Mouse (Mus musculus) spleen, postnatal 36 days (tissue): ENCODE results near the gene Uchl5.

Experiments used
- DNase-seq, 2 experiments: peaks; one replicate each; pipeline ENCODE4 v3.0.0; 2022; ENCODE audit warnings: low spot score in 2 of 2, mixed read lengths in 1 of 2

The Uchl5 gene

GRCm38 (mm10) chr1:143776446-143777411 lies at the start of gene Uchl5, which contains the start of gene Trove2:
Gene Uchl5, plus strand, starts transcription at chr1:143777272.
Gene Trove2, minus strand, starts transcription at chr1:143777068.
- peak; percentile 98 for DNase-seq

GRCm38 (mm10) chr1:143727701-143728445 lies 49.2 kb upstream of the Uchl5 start:
- no peak for DNase-seq

- DNase-seq: peak in 1 of 2 experiments; percentile 11
Observed at GRCm38 (mm10) chr1:143730899-143731298, 46.2 kb upstream of the Uchl5 start.

GRCm38 (mm10) chr1:143731691-143732090 lies 45.4 kb upstream of the Uchl5 start:
- DNase-seq: no peak

- DNase-seq: no peak
Observed at GRCm38 (mm10) chr1:143733914-143734410, 43.1 kb upstream of the Uchl5 start.

- peak in 1 of 2 experiments; percentile 9 for DNase-seq
Observed at GRCm38 (mm10) chr1:143738811-143739210, 38.3 kb upstream of the Uchl5 start.

GRCm38 (mm10) chr1:143739361-143740350 lies 37.4 kb upstream of the Uchl5 start:
- DNase-seq: peak; percentile 90 to 92

GRCm38 (mm10) chr1:143740581-143740980 lies 36.5 kb upstream of the Uchl5 start:
- DNase-seq: no peak

GRCm38 (mm10) chr1:143741331-143741730 lies 35.7 kb upstream of the Uchl5 start:
- DNase-seq: no peak

GRCm38 (mm10) chr1:143742186-143742585 lies 34.9 kb upstream of the Uchl5 start:
- DNase-seq: no peak

GRCm38 (mm10) chr1:143745871-143746270 lies 31.2 kb upstream of the Uchl5 start:
- no peak for DNase-seq

GRCm38 (mm10) chr1:143762159-143762558 lies 14.9 kb upstream of the Uchl5 start:
- no peak for DNase-seq

- DNase-seq: no peak
Observed at GRCm38 (mm10) chr1:143764443-143764842, 12.6 kb upstream of the Uchl5 start.

GRCm38 (mm10) chr1:143765801-143766200 lies 11.3 kb upstream of the Uchl5 start:
- no peak for DNase-seq

GRCm38 (mm10) chr1:143766238-143766637 lies 10.8 kb upstream of the Uchl5 start:
- no peak for DNase-seq

- DNase-seq: no peak
Observed at GRCm38 (mm10) chr1:143770444-143771109, 6.5 kb upstream of the Uchl5 start.

GRCm38 (mm10) chr1:143773082-143773481 lies 4.0 kb upstream of the Uchl5 start:
- no peak for DNase-seq

- DNase-seq: no peak
Observed at GRCm38 (mm10) chr1:143773909-143774308, 3.2 kb upstream of the Uchl5 start.

GRCm38 (mm10) chr1:143777558-143778218 lies 616 bp downstream of the Uchl5 start:
- DNase-seq: peak; percentile 14 to 39
